Mouse (Mus musculus): Measurements from ENCODE around the gene Plcb2. TPM values are rescaled to one million over a fixed set of nuclear protein-coding genes. Genes with fewer than 3 reads are reported as not detected.

The Plcb2 gene
- polyA plus RNA-seq, 1 experiment from 2014 or later = 1.4 TPM

DNA sequence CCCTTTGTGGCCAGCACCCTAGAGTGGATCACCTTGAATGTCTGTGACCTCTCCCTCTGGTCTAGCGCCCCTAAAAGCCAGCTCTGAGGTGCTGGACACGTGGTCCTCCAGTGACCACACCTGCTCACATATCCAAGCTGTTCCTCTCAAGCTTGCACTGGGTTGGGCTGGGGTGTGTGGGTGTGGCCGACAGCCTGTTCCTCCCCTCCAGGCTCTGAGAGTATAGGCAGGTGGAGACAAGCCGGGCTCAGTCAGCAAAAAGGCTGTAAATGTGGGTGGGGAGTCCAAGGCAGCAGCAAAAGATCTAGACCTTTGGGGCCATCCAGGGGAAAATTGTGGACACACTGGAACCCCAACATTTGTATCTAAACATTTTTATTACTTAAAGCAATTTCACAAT lies 69.8 kb downstream of the Plcb2 start:
- 43% methylated on average over 4 of the region's 4 CpGs for WGBS (ENCODE audit: insufficient replicate concordance)
- peak overlapping the region; percentile 88 for H3K27ac ChIP-seq (ENCODE audit: low read depth, low read length)
- 0 out of 2 replicates have a peak overlapping the region, but pooled peaks have one; percentile 9 for H3K4me2 ChIP-seq
- H3K4me3 ChIP-seq (ENCODE audit: low read depth, low read length) = no peak overlapping the region
- ATAC-seq (replicated peaks; ENCODE audit: insufficient number of reproducible peaks, low FRiP score, low TSS enrichment) = peak; percentile 83
- H3K9me3 ChIP-seq (replicated peaks; ENCODE audit: control insufficient read depth, low read length) = no peaks in the 10 kb centered on the region
- peaks cover 26% of the 10 kb centered on the region for H3K4me1 ChIP-seq (ENCODE audit: control insufficient read depth, insufficient read depth, low read length)
- H3K36me3 ChIP-seq (ENCODE audit: control insufficient read depth, insufficient read depth, low read length) = no peaks in the 10 kb centered on the region
- peaks cover 3% of the 10 kb centered on the region; the same call in 1 of the 2 replicates for H3K27me3 ChIP-seq (ENCODE audit: control insufficient read depth, insufficient read depth, low read length)
- no peak overlapping the region for H3K9ac ChIP-seq (ENCODE audit: low read depth, low read length)

Other genes with a start within 250 kb of the Plcb2 start
- gene Srp14, start 248.7 kb downstream of the Plcb2 start, polyA plus RNA-seq (2014; fragmentation: Nextera tagmentation; extraction: Ambion mirVana) = 202 and 204 TPM in 2 replicates
- gene Bmf, start 178.8 kb downstream of the Plcb2 start, polyA plus RNA-seq (2014; fragmentation: Nextera tagmentation; extraction: Ambion mirVana) = 2.6 and 3.7 TPM in 2 replicates
- 67.3 and 83.3 TPM in 2 replicates for gene Bub1b, start 130.2 kb downstream of the Plcb2 start, polyA plus RNA-seq (2014; fragmentation: Nextera tagmentation; extraction: Ambion mirVana)
- 1.8 and 3.0 TPM in 2 replicates for gene Pak6, start 65.1 kb downstream of the Plcb2 start, polyA plus RNA-seq (2014; fragmentation: Nextera tagmentation; extraction: Ambion mirVana)
- 0.66 and 0.80 TPM in 2 replicates for gene Ankrd63, start 24.5 kb downstream of the Plcb2 start, polyA plus RNA-seq (2014; fragmentation: Nextera tagmentation; extraction: Ambion mirVana)
- 45.4 and 46.7 TPM in 2 replicates for gene Inafm2, start 17.3 kb upstream of the Plcb2 start, polyA plus RNA-seq (2014; fragmentation: Nextera tagmentation; extraction: Ambion mirVana)
- gene Ccdc9b, start 34.2 kb upstream of the Plcb2 start, polyA plus RNA-seq (2014; fragmentation: Nextera tagmentation; extraction: Ambion mirVana) = 1.0 and 1.3 TPM in 2 replicates
- gene Phgr1, start 44.3 kb upstream of the Plcb2 start, polyA plus RNA-seq (2014; fragmentation: Nextera tagmentation; extraction: Ambion mirVana) = not detected in 2 replicates
- gene Disp2, start 51.3 kb upstream of the Plcb2 start, polyA plus RNA-seq (2014; fragmentation: Nextera tagmentation; extraction: Ambion mirVana) = 0.21 and 0.27 TPM in 2 replicates
- gene Knstrn, start 85.6 kb upstream of the Plcb2 start, polyA plus RNA-seq (2014; fragmentation: Nextera tagmentation; extraction: Ambion mirVana) = 117 and 135 TPM in 2 replicates
- gene Ivd, start 133.5 kb upstream of the Plcb2 start, polyA plus RNA-seq (2014; fragmentation: Nextera tagmentation; extraction: Ambion mirVana) = 52.5 and 63.2 TPM in 2 replicates
- 0.77 and 1.1 TPM in 2 replicates for gene Bahd1, start 171.9 kb upstream of the Plcb2 start, polyA plus RNA-seq (2014; fragmentation: Nextera tagmentation; extraction: Ambion mirVana)
- gene Chst14, start 198.1 kb upstream of the Plcb2 start, polyA plus RNA-seq (2014; fragmentation: Nextera tagmentation; extraction: Ambion mirVana) = 19.6 and 22.3 TPM in 2 replicates

Data from heart, embryonic 11.5 days (tissue).